Mouse (Mus musculus): ENCODE data around the gene Sgms2.
"Not testable (repeated sequence)": the region's sequence is repeated elsewhere in the genome, so short reads cannot be mapped to it uniquely, and the experiment has no call there.

Sgms2 gene

DNA sequence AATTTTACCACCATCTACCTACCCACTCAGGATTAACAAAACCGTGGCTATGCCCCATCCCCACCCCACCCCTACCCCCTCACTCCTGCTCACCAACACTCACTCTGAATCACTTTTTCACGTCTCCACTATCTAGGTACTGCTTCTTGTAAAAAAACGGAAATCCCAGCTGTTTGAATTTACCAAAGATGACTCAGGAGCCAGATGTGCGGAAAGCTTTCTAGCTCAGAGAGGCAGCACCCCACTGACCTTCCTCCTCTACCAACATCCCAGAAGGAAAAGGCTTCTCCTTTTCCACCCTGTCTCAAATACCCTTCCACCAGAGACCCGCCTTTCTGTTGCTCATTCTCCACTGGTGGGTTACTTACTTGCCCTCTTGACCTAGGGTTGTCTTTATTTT, 135.2 kb downstream of the Sgms2 start:
- no peak for DNase-seq

DNA sequence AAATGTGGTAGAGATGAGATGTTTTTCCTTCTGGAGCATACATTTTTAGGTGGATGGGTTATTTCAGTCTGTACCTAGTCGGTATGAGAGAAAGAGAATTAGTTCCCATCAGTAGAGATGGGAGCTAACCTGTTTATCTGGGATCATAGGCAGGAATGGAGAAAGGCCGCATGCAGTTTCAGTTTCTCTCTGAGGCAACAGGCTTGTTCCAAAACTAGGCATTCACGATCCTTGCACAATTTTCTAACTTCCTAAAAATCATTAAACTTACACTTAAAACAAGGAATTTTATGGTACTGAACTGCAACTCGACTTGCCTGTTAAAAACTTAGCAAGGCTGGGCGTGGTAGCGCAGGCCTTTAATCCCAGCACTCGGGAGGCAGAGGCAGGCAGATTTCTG, 140.7 kb downstream of the Sgms2 start:
- DNase-seq, result no peak

DNA sequence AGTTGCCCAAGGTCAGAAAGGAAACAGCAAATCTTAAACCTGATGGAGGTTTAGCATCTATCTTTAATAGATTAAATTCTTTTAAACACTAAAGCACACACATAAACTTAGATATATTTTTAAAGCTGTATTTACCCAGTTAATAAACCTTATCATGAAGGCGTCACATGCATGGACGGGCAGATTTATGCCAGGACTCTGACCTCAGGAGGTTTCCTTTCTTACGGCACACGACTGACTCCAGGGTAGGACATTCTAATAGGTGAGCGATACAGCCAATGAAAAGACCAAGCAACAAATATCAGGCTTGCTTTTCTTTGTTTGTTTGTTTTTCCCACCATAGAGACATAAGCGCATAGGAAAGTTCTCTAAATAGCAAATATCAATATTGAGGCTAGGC, 142.2 kb downstream of the Sgms2 start:
- DNase-seq, result no peak

DNA sequence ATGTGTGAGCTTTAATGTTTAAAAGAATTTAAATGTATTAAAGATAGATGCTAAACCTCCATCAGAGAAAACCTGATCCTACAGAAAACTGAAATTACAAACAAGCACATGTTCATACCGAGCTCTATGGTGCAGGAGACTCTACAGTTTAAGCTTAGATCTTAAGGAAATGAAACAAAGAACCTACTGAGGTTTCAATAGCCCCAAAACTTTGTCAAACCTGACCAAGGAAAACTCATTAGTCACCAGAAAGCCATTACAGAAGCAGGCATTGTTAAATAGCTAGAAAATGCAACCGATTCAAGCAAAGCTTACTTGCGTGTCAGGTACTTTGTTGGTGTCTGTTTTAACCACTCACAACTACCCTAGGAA, 142.6 kb downstream of the Sgms2 start:
- no peak for DNase-seq

DNA sequence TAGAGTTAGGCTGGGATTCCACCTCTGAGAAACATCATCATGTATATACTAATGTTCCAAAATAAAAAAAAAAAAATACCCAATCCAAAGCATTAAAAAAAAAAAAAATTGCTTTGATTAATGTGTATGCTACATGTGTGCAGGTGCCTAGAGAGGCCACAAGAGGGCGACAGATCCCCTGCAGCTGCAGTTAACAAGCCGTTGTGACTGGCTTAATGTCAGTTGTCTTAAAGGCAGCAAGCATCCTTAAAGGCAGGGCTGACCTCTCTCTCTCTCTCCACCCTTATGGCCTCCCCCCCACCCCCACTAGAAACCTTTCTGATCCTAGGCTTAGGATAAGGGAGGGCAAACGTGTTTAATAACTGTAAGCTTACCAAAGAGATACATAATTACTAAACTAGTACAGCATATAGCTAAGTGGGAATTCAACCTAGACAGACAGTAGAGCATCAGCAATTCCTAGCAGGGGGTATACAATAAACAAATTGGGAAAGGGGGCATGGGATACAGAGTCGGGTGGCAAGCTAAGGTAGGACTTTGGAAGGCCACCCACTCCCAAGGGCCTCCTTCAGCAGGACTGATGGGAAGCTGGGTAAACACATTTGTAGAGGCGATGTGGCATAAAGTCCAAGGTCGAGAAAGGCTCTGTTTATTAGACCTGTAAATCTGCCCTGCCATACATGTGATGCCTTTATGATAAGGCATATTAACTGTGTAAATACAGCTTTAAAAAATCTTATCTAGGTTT, 143.2 kb downstream of the Sgms2 start:
- no peak for DNase-seq

DNA sequence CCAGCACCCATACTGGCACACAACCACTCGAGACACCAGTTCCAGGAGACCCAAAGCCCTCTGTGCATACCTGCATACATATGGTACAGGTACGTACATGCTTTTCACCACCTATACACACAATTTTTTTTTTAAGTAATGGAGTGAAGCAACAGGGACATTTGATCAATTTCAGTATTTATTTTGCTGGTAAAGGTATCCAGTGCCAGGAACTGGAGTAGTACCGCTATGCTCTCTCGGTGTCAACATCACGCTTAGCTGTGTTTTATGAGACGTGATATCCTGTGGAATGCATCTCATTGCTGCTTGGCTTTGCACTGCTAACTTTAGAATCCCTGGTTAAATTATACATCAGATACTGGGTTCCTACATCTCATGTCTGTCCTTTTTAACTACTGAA, 145.3 kb downstream of the Sgms2 start:
- no peak for DNase-seq

DNA sequence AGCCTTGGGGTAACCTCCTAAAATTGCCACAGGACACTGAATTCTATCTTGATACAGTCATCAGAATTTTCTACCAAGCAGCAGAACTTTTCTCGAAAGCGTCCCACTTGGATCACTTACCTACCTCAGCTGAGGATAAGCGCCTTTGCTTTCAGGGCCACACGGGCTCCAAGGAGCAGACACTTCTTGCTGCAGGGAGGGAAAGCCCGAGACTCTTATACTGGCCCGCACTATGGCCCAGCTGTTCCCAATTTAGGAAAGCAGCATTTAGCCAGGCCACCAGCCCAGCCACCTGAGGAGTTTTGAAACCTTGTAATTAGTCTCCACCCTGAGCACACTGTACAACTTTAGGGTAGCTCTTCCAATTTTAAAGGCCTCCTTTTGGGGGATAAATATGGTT, 147.9 kb downstream of the Sgms2 start:
- no peak for DNase-seq

DNA sequence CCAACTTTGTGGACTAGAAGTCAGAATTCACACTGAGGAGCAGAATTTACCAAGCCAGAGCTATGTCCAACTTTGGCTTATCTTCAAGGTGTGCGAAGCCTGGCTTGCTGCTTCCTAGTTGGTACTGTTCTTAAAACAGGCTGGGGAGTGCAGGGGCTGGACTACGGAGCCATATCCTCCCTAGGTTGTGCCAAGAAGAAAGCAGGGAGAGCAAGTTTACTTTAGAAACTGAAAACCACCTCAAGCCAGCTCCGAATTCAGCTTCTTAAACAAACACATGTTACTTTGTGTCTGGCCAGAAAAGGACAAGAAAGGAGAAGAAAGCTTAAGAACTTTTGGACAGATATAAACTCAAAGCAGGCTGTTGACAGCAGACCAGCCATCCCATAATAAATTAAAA, 150.3 kb downstream of the Sgms2 start:
- DNase-seq, result no peak

DNA sequence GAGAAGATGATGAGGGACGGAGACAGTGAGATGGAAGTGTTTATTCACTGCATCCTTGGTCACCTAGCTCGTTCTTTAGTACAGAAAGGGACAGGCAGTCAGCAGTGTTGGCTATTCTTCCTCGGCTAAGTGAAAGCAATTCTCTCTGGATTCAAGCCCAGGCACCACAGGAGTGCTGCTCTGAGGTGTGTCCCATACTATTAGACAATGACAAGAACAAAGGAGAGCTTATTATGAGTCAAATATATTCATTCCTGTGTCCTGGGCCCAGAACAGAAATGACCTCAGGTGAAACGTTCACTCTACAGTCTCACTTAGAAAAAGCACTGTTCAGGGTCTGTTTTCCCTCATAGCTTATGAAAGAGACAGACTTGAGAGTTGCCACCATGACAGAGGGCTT, 151.9 kb downstream of the Sgms2 start:
- no peak for DNase-seq

DNA sequence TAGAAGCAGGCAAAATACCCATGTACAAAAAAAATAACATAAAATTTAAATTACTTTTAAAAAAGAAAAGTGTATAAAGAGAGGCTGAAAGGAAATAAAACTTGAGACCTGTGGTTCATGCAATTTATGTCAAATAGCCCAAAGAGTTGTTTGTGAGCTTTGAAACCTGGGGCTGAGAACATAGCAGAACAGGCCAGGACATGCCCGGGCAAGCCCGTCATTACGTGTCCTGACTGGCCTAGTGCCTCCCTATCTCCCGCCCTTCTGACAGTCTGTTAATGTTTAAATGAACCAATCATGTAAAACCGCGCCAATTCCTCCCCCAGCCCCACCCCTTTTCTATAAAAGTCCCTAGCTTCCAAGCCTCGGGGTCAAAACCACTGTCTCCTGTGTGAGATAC, 153.5 kb downstream of the Sgms2 start:
- DNase-seq, result not testable (repeated sequence)

DNA sequence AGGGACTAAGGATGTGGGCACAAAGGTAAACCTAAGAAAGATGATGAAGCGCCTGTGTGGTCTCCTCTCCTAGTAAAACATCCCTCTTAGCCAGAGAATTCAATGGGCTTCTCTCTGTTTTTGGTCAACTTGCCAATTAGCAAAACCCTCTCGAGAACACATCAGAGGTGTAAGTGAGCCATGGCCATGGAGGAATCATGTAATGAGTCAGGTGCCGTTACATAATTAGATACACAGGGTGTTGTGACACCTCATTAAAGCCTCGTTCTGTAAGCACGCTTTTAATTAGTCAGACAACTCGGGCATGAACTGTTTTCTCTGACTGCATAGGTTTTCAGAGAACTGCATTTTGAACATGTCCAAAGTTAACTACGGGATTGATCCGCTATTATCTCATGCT, 154.6 kb downstream of the Sgms2 start:
- DNase-seq, result no peak

DNA sequence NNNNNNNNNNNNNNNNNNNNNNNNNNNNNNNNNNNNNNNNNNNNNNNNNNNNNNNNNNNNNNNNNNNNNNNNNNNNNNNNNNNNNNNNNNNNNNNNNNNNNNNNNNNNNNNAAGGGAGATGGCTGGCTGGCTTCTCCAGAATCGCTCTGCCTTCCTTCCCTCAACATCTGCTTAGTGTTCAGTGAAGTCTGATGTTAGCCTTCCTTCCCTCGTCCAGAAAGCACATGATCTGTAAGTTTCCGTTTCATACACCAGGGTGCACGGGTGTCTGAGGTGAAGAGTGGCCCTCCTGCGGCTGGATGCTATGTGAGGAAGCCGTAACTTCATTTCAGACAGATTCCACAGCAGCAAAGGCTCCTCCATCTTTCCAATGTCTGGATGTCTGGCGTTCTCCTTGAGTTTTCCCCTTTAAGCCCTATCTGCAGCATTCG, 156.1 kb downstream of the Sgms2 start:
- no peak for DNase-seq

DNA sequence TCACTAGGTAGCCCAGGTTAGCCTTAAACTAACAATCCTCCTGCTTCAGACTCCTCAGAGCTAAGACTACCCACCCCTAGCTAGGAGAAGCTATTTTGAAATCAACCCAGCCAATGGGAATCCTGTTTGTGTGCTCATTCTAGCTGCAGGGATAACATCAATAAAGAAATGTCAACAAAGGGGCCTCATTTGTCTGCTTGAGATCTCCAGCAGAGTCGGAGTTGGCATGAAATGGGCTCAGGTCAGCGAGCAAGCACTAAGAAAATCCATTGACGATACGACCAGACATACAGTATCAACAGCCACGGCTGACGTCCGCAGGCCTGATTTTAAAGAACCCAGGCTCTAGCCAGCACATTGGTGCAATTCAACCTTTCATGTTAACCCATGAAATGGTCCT, 164.0 kb downstream of the Sgms2 start:
- no peak for DNase-seq

DNA sequence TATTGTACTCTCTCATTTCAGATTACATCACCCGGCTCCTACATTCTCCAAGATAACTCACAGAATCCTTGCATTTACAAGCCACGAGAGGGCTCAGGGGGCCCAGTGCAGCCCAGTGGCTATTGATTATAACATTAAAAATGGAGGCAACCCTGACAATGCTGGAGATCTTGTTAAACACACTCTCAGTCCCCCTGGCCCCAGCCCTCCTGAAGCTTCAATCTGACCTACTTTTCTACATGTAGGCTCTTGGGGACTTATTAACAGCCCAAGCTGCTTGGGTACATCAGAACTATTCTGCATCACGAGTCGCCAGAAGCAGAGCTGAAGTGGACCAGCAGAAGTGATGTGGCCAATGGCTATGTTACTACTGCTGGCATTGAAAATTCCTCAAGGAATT, 164.6 kb downstream of the Sgms2 start:
- no peak for DNase-seq

DNA sequence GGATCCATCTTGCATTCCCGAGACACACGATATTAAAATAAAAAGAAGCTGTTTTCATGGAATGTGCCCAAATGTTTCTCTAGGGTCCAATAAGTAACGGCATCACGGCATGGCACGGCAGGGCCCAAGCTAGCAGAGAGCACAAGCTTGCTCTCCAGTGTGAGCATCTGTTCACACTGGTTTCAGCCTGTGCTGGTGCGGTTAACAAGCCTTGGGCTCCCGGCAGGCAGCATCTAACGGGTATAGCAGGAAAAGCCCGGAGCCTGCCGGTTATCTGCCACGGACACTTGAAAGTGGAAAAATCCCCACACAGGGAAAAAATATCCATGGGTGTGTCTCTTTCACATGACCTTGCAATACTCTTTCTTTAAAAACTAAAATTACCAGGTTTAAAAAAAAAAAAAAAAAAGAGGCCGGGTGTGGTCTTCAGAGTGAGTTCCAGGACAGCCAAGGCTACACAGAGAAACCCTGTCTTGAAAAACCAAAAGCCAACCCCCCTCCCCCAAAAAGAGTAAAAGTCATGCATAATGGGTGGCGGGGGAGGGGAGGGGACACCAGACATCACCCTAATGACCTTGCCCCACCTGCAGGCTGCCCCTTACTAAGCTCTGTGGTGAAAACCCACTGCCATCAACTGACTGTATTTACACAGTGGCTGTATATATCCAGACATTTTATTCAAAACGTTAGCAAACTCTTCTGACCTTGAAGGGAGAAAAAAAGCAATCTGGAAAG, 169.0 kb downstream of the Sgms2 start:
- DNase-seq, result no peak

DNA sequence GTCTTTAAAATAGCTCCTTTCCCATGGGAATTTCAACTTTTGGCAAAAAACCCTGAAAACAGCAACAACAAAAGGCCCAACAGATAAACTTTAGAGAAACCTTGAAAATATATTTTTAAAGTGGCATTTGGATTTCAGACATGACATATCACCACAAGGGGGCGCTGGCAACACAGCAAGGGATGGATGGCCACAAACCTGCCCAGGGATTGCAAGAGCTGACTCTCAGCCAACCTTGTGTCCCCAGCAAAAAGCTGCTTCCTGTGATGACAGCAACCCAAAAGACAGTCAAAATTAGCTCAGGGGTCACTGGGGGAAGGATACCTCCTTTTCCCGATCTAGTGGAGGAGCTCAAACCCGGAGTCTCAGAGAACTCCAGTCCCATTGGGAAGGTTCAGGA, 171.0 kb downstream of the Sgms2 start:
- DNase-seq, result peak; percentile 84 to 88

DNA sequence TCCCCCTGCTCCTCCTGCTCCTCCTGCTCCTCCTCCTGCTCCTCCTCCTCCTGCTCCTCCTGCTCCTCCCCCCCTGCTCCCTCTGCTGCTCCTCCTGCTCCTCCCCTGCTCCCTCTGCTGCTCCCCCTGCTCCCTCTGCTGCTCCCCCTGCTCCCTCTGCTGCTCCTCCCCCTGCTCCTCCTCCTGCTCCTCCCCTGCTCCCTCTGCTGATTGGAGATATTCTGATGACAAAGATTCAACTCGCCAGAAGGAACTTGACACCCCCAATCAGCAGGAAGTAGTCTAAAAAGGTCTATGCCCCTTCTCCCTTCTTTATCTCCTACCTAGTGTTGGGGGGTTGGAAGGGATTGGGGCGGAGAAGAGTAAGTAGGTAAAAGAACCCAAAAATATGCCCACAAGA, 173.0 kb downstream of the Sgms2 start:
- no peak for DNase-seq

DNA sequence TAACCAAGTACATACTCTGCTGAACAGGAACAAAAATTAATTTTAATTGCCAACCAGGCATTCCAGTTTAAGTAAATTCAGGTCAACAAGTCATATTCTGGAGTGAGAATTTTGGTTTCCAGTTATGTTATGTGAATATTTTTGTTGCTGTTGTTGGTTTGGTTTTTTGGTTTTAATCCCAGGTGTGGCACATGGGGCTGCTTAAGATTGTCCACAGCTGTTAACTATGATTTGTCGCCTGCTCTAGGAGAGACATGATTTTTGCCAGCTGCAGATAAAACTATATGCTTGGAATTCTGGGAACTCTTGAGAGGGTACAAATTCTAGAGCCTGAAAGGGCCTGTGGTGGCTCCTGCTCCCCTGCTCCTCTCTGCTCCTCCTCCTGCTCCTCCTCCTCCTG, 174.1 kb downstream of the Sgms2 start:
- DNase-seq, result no peak

DNA sequence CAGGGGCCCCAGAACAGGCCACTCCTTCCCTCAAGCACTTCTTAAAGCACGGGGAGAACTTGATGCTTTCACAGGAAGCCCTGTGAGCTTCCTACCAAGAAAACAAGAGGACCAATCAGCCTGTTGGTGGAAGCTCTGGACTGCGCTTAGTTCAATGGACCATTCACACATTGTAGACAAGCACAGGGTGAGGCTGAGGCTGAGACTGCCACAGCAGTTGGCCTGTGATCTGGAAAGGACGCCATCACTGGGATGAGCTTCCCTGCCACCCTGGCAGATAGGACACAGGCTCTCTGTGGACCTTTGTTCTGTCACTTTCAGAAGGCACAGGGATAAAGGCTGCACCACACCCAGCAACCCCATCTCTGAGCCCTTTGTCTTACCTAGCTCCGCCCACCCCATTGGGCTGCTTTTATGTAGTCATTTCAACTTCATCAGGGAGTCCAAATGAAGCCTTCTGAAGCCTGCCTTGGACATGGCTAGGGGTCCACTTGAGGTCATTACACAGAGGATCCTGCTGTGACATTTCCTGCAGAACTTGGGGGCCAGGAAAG, 175.2 kb downstream of the Sgms2 start:
- no peak for DNase-seq

DNA sequence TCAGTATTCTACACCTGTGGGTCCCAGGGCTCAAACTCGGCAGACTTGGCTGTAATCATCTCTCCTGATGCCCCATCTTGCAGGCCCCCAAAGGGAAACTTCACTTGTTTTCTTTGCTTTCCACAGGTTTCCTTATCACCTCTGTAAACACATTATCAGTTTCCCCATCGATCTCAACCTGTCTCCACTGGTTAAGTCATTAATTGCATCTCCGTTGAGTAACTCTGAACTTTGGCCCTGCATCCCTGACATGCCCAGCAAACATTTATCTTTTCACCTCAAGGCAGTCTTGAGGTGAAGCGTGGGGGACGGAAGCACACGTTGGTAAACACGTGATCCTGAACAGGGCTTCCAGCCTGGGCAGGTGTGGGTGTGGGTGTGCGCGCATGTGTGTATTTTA, 178.9 kb downstream of the Sgms2 start:
- no peak for DNase-seq

DNA sequence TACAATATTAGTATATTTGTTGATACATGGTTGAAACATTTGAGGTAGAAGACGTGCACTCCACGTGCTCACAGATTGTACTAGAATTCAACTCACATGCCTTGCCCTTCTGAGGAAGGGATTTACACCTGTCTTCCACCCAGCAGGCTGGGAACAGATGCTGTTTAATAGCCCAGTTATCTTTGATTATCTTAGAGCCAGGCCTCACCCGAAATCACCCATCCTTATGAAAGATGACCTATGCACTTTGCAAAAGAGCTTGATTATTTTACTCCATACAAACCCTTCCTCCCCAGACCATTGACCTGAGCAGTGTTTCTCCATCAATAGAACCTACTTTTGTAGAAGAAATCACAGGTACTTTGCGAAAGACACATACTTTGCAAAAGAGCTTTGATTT, 180.6 kb downstream of the Sgms2 start:
- DNase-seq, result no peak

DNA sequence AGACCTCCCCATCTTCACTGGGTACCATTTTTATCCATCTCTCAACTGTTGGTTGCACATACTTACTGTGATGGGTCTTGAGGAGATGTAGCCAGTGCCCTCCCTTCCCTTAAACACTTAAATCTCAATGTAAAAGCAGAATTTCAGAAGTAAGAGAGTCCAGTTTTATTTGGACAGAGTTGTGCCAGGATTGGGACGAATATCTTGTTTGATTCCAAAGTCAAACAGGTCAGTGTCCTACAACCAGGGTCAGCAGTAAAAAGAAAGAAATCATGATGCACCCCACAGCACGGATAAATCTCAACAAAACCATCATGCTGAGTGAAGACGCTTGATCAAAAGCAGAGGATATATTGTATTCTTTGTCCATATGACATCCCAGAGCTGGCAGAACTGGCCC, 183.4 kb downstream of the Sgms2 start:
- DNase-seq, result no peak

DNA sequence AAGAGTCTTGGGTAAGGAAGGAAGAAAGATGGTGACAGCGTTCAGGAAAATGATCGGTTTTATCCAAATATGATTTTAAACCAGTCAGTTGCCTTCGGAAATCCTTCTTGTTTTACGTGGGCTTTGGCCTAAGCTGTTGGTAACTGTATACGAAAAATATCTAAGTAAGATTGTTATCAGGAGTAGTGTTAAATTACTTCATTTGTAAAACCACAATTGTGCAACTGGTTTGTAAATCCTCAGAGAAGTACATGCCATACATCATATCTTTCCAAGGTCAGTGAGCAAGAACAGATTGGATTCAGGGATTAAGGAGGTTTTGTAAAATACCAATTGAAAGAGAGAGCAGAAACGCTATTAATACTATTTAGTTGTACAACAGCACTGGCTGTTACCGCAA, 185.0 kb downstream of the Sgms2 start:
- DNase-seq, result no peak

DNA sequence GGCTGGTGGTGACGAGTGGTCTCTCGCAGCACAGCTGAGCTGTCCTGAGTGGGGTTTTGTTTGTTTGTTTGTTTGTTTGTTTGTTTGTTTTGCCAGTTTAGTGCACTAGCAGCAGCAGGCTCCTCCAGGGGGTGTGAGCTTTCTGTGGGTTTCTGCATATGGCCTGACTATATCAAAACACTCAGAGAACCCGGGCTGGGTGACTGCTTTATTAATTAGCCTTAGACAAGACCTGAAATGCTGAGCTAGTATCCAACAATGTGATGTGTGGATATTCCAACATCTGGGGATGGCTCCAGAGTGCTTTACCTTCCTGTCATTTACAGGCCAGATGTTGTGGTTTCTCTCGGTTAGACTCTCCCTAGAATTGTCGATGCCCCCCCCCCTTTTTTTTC, 187.9 kb downstream of the Sgms2 start:
- no peak for DNase-seq

Data from cerebellum, adult 18-20 months (tissue).